In the genomic region with DNA sequence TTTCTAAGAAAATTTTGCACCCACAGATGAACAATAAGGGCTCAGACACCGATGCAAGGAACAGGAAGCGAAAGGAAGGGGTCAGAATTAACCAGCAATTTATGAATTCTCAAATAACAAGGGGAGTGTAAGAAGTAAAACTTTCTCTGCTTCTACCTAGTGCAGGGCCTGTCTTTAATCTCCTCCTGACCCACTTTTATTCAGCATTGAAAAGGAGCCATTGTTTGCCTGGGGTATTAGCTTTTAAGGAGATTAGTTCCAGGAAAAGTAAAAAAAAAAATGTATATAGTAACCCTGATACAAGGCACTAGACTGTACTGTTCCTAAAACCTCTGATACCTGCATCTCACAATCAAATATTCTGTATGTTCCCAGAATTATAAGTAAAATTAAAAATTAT, we compare ENCODE assay signal across 25 mouse cellular contexts.
DNase-seq lines count a peak whose midpoint lies in the region; ATAC-seq and TF ChIP-seq lines count a peak whose summit lies in the region.
"Had no signal": no experiment of that assay in that cellular context is flagged by ENCODE, and none has a peak within 500 bp of the region (broad histone marks: within the 10 kb centered on the region; RNA-seq: fewer than 3 reads in every experiment).

No protein-coding gene starts in this region.

- 69% methylated on average over 2 of the region's 2 CpGs for WGBS in hindbrain, embryonic 12.5 days
- 71% methylated on average over 2 of the region's 2 CpGs for WGBS in hindbrain, postnatal 0 days
- 39% methylated on average over 2 of the region's 2 CpGs for WGBS in embryonic facial prominence, embryonic 12.5 days
- WGBS in midbrain, embryonic 12.5 days: 34% methylated on average over 2 of the region's 2 CpGs

- H3K4me2 ChIP-seq in hindbrain, embryonic 12.5 days (replicated peaks): no peak overlapping the region
- no peak overlapping the region for H3K4me2 ChIP-seq in hindbrain, postnatal 0 days (ENCODE audit: low read depth, low read length)
- H3K4me2 ChIP-seq in embryonic facial prominence, embryonic 12.5 days (replicated peaks): no peak overlapping the region
- H3K4me2 ChIP-seq in midbrain, embryonic 12.5 days (replicated peaks): 0 out of 2 replicates have a peak overlapping the region, but pooled peaks have one; percentile 11
- H3K4me2 ChIP-seq: heart, embryonic 11.5 days; kidney, embryonic 15.5 days; neural tube, embryonic 15.5 days had no signal

- no peaks in the 10 kb centered on the region for H3K36me3 ChIP-seq in hindbrain, embryonic 12.5 days
- no peaks in the 10 kb centered on the region for H3K36me3 ChIP-seq in hindbrain, postnatal 0 days (ENCODE audit: insufficient read depth, low read length)
- H3K36me3 ChIP-seq in embryonic facial prominence, embryonic 12.5 days: no peaks in the 10 kb centered on the region
- no peaks in the 10 kb centered on the region for H3K36me3 ChIP-seq in midbrain, embryonic 12.5 days
- H3K36me3 ChIP-seq: kidney, embryonic 15.5 days; neural tube, embryonic 15.5 days had no signal

- H3K9me3 ChIP-seq in hindbrain, embryonic 12.5 days (replicated peaks): no peaks in the 10 kb centered on the region
- H3K9me3 ChIP-seq in hindbrain, postnatal 0 days (ENCODE audit: low read length): no peaks in the 10 kb centered on the region
- no peaks in the 10 kb centered on the region for H3K9me3 ChIP-seq in embryonic facial prominence, embryonic 12.5 days
- H3K9me3 ChIP-seq in midbrain, embryonic 12.5 days: no peaks in the 10 kb centered on the region
- H3K9me3 ChIP-seq: G1E; kidney, embryonic 15.5 days; neural tube, embryonic 15.5 days had no signal

- H3K27me3 ChIP-seq in hindbrain, embryonic 12.5 days: no peaks in the 10 kb centered on the region
- H3K27me3 ChIP-seq in hindbrain, postnatal 0 days (ENCODE audit: insufficient read depth, low read length): no peaks in the 10 kb centered on the region
- no peaks in the 10 kb centered on the region for H3K27me3 ChIP-seq in embryonic facial prominence, embryonic 12.5 days
- no peaks in the 10 kb centered on the region for H3K27me3 ChIP-seq in midbrain, embryonic 12.5 days
- H3K27me3 ChIP-seq: CH12.LX; kidney, embryonic 15.5 days; neural tube, embryonic 15.5 days; Patski had no signal

- no peak overlapping the region for H3K9ac ChIP-seq in hindbrain, embryonic 12.5 days
- H3K9ac ChIP-seq in hindbrain, postnatal 0 days (replicated peaks; ENCODE audit: low read length): no peak overlapping the region
- no peak overlapping the region for H3K9ac ChIP-seq in embryonic facial prominence, embryonic 12.5 days
- H3K9ac ChIP-seq in midbrain, embryonic 12.5 days (replicated peaks): no peak overlapping the region
- H3K9ac ChIP-seq: kidney, embryonic 15.5 days; neural tube, embryonic 15.5 days had no signal

- DNase-seq in hindbrain, postnatal 0 days (ENCODE audit: low spot score): no peak
- DNase-seq in retina, postnatal 7 days (ENCODE audit: low read depth, low spot score): peak; percentile 14
- no peak for DNase-seq in neural tube, embryonic 10.5 days (ENCODE audit: extremely low spot score, low spot score)
- DNase-seq in left cerebral cortex, postnatal 36 days (ENCODE audit: low spot score in 2 of 2): no peak
- DNase-seq: adrenal gland, postnatal 36 days; cerebellum, adult 11 months; cerebellum, postnatal 10 days; gastrocnemius, postnatal 14 days; heart, adult 11 months; kidney, adult 11 months; kidney, postnatal 36 days; right cerebral cortex, postnatal 14 days; spleen, adult 18-20 months; thymus, postnatal 14 days had no signal

- 0 out of 2 replicates have a peak overlapping the region, but pooled peaks have one; percentile 35 for H3K27ac ChIP-seq in hindbrain, embryonic 12.5 days
- no peak overlapping the region for H3K27ac ChIP-seq in hindbrain, postnatal 0 days
- 0 out of 2 replicates have a peak overlapping the region, but pooled peaks have one; percentile 8 for H3K27ac ChIP-seq in embryonic facial prominence, embryonic 12.5 days
- 0 out of 2 replicates have a peak overlapping the region, but pooled peaks have one; percentile 30 for H3K27ac ChIP-seq in midbrain, embryonic 12.5 days (replicated peaks)
- H3K27ac ChIP-seq: kidney, embryonic 15.5 days; macrophage; neural tube, embryonic 15.5 days had no signal

- ATAC-seq in hindbrain, embryonic 12.5 days (ENCODE audit: low FRiP score): no peak
- ATAC-seq in hindbrain, postnatal 0 days: no peak
- no peak for ATAC-seq in embryonic facial prominence, embryonic 12.5 days (ENCODE audit: insufficient number of reproducible peaks, insufficient read depth, low FRiP score, low TSS enrichment)
- ATAC-seq in midbrain, embryonic 12.5 days (ENCODE audit: low FRiP score, low read depth): peak; percentile 53; the same call in 1 of the 2 replicates
- ATAC-seq: lung, postnatal 0 days; Patski had no signal

- no peaks in the 10 kb centered on the region for H3K4me1 ChIP-seq in hindbrain, embryonic 12.5 days
- no peaks in the 10 kb centered on the region for H3K4me1 ChIP-seq in hindbrain, postnatal 0 days (ENCODE audit: insufficient read depth, low read length)
- no peaks in the 10 kb centered on the region for H3K4me1 ChIP-seq in embryonic facial prominence, embryonic 12.5 days
- peaks cover 8% of the 10 kb centered on the region; the same call in 1 of the 2 replicates for H3K4me1 ChIP-seq in midbrain, embryonic 12.5 days
- H3K4me1 ChIP-seq: neural tube, embryonic 15.5 days had no signal

- no peak overlapping the region for H3K4me3 ChIP-seq in hindbrain, embryonic 12.5 days
- no peak overlapping the region for H3K4me3 ChIP-seq in hindbrain, postnatal 0 days (ENCODE audit: low read length)
- H3K4me3 ChIP-seq in embryonic facial prominence, embryonic 12.5 days: no peak overlapping the region
- no peak overlapping the region for H3K4me3 ChIP-seq in midbrain, embryonic 12.5 days
- H3K4me3 ChIP-seq: kidney, embryonic 15.5 days; neural tube, embryonic 15.5 days had no signal

- no peak for TF ChIP-seq CTCF in hindbrain, postnatal 0 days (IDR thresholded peaks at IDR 0.05; ENCODE audit: low read depth)

- intact Hi-C loops in left cerebral cortex, postnatal 36 days (cut with DNase I): no loop called here
